Mouse (Mus musculus) thymus, adult 2 months (tissue): ENCODE data around the gene Atp13a3. TPM values are rescaled to one million over a fixed set of nuclear protein-coding genes. Genes with fewer than 3 reads are reported as not detected.

Experiments used
- DNase-seq: peaks from one replicate; pipeline ENCODE4 v3.0.0; 2021
- H3K27ac ChIP-seq: fragments of 200-500 bp; 2 replicates; pipeline ENCODE4 v1.5.1; 2012; ENCODE audit warnings: low read length, control low read depth; ENCODE audit not compliant: control insufficient read depth, insufficient read depth
- H3K27me3 ChIP-seq: fragments of 200-500 bp; 2 replicates; pipeline ENCODE4 v1.6.1; 2012; ENCODE audit warnings: mild to moderate bottlenecking, low read length, moderate library complexity, mixed read lengths; ENCODE audit not compliant: control insufficient read depth, insufficient read depth
- H3K36me3 ChIP-seq: fragments of 200-500 bp; 2 replicates; pipeline ENCODE4 v1.6.1; 2012; ENCODE audit warnings: mild to moderate bottlenecking, low read length, moderate library complexity; ENCODE audit not compliant: control insufficient read depth, insufficient read depth
- H3K4me1 ChIP-seq: fragments of 200-500 bp; replicated peaks from 2 replicates; pipeline ENCODE4 v1.6.1; 2012; ENCODE audit warnings: low read length; ENCODE audit not compliant: control insufficient read depth, insufficient read depth
- H3K4me3 ChIP-seq: fragments of 200-500 bp; 2 replicates; pipeline ENCODE4 v1.5.1; 2012; ENCODE audit warnings: mild to moderate bottlenecking, low read length, control low read depth, moderate library complexity; ENCODE audit not compliant: control insufficient read depth, insufficient read depth
- CTCF ChIP-seq: fragments of 200-500 bp; IDR thresholded peaks from 2 replicates; pipeline ENCODE4 v1.5.1; 2012; ENCODE audit warnings: mild to moderate bottlenecking, control low read depth, low read length, moderate library complexity, borderline replicate concordance; ENCODE audit not compliant: control insufficient read depth, poor library complexity, insufficient read depth; ENCODE audit errors: extremely low read depth
- POLR2A ChIP-seq: fragments of 200-500 bp; IDR thresholded peaks from 2 replicates; pipeline ENCODE4 v1.6.1; 2012; ENCODE audit warnings: mild to moderate bottlenecking, low read length, control low read depth, moderate library complexity; ENCODE audit not compliant: control insufficient read depth, poor library complexity, insufficient read depth; ENCODE audit errors: extremely low read depth
- WGBS: fragments of 180-500 bp; shearing (Covaris S2); methylation state at CpG from one replicate; pipeline ENCODE4 v1.1.7; 2018; 5-methylcytosine and 5-hydroxymethylcytosine counted together
- polyA plus RNA-seq: library from polyadenylated mRNA; depleted of rRNA; stranded (reverse); fragments of >200 nt; gene quantifications from 2 replicates; pipeline ENCODE4 v1.2.3, GENCODE M21; 2012

Atp13a3 gene
- polyA plus RNA-seq, 1 experiment, result 68.1 TPM

DNA sequence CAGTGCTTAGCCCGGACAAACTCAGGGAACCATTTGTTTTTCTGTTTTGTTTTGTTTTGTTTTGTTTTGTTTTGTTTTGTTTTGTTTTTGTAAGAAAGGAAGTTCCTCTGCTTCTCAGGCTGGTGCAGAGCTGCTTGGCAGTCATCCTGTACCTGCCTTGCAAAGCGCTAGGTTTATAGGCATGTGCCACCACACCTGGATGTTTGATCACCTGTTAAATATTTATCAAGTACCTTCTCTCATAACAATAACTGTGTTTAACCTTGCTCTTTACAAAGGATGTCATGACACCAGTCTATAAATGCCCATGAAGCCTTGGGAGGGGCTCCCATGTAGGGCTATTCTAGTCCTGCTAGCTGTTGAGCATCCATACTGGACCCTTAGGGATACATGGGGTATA lies 10.9 kb upstream of the Atp13a3 start:
- Histone ChIP-seq H3K4me3 (no peak overlapping the region), H3K27me3 (no peaks in the 10 kb centered on the region), H3K27ac (no peak overlapping the region), H3K36me3 (no peaks in the 10 kb centered on the region), H3K4me1 (peaks cover 5% of the 10 kb centered on the region)
- TF ChIP-seq POLR2A, result no peak
- no peak for TF ChIP-seq CTCF
- 63% methylated on average over 2 of the region's 2 CpGs for WGBS
- DNase-seq, result no peak

DNA sequence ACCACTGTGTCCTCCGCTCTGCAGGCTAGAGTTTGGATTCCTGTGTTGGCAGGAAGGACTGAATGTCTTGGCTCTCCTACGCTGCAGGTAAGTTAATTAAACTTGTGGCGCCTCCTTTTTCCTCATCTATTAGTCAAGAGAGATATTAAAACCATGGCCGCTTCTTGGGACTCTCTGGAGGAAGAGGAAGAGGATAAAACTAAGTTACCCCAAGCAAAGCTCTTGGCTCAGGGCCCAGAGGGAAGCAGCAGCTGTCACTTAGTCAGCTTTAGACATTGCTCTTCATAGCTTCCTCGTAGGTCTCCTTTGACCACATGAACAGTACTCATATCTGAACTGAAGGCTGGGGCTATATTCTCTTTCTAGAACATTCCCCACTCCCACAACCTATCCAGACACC lies 10.5 kb upstream of the Atp13a3 start:
- TF ChIP-seq POLR2A (no peak), CTCF (no peak)
- Histone ChIP-seq H3K27ac (no peak overlapping the region), H3K4me3 (no peak overlapping the region), H3K27me3 (no peaks in the 10 kb centered on the region), H3K4me1 (peaks cover 5% of the 10 kb centered on the region), H3K36me3 (no peaks in the 10 kb centered on the region)
- no peak for DNase-seq
- 51% methylated on average over 5 of the region's 5 CpGs for WGBS

DNA sequence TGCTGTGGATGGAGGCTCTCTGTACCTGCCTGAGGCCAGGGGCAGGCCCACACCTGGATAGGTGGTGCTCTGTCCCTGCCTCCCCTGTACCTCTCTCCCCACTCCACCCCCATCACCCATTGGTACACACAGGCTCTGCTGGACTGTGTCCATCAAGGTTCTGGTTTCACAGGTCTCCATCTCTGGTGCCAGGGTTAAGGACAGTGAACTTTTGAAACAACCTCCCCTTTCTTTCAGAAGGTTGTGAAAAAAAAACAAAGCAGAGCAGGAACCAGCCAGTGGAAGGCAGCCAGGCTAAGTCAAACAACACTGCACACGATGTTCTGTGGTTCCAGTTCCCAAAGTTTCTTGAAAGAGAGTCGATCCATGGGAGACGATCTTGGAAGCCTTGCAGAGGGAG lies 6.9 kb upstream of the Atp13a3 start:
- no peak overlapping the region for H3K4me3 ChIP-seq
- H3K36me3 ChIP-seq, result no peaks in the 10 kb centered on the region
- DNase-seq, result no peak
- 90% methylated on average over 3 of the region's 3 CpGs for WGBS
- H3K27me3 ChIP-seq, result no peaks in the 10 kb centered on the region
- TF ChIP-seq CTCF, result no peak
- no peak for TF ChIP-seq POLR2A
- peaks cover 2% of the 10 kb centered on the region; the same call in 1 of the 2 replicates for H3K4me1 ChIP-seq
- H3K27ac ChIP-seq, result no peak overlapping the region

DNA sequence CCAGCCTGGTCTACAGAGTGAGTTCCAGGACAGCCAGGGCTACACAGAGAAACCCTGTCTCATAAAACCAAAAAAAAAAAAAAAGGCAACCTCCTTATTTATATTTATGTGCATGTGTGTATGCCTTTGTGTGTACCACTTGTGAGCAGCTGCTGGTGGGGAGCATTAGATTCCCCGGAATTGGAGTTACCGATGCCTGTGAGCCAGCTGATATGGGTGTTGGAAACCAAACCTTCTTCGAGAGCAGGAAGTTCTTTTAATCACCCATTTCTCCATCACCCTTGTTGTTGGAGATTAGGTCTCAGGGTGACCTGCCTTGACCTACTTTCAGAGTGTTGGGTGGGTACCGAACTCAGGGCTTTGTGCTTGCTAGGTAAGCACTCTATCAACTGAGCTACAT lies 5.1 kb upstream of the Atp13a3 start:
- no peaks in the 10 kb centered on the region for H3K36me3 ChIP-seq
- no peaks in the 10 kb centered on the region for H3K27me3 ChIP-seq
- no peak overlapping the region for H3K4me3 ChIP-seq
- 94% methylated on average over 4 of the region's 4 CpGs for WGBS
- no peak for TF ChIP-seq POLR2A
- no peak for TF ChIP-seq CTCF
- no peak for DNase-seq
- H3K27ac ChIP-seq, result no peak overlapping the region
- H3K4me1 ChIP-seq, result no peaks in the 10 kb centered on the region; the same call in 1 of the 2 replicates

- Histone ChIP-seq H3K27ac (no peak overlapping the region), H3K36me3 (no peaks in the 10 kb centered on the region), H3K4me1 (no peaks in the 10 kb centered on the region), H3K4me3 (no peak overlapping the region), H3K27me3 (no peaks in the 10 kb centered on the region)
- 81% methylated on average over 2 of the region's 2 CpGs for WGBS
- DNase-seq, result no peak
- no peak for TF ChIP-seq POLR2A
- no peak for TF ChIP-seq CTCF
Observed at GRCm38 (mm10) chr16:30407513-30407912, 1.7 kb upstream of the Atp13a3 start.

DNA sequence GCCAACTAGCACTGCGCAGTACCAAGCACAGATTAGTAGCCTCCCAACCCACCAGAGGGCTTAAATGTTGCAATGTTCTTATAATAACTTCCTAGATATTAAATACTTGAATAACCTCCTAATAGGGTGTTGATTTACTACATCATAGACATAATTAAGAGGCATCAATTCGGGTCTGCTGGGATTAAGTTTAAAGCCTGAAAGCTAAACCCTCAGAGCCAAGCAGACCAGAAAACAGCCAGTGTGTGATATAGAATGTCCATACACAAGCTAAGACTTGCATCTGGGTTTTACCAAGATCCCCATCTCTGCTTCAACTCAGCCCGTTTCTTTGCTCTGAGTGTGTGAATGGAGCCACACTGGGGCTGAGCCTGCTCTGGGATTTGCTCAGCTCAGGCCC lies 2.2 kb downstream of the Atp13a3 start:
- Histone ChIP-seq H3K27me3 (no peaks in the 10 kb centered on the region), H3K4me1 (peaks cover 10% of the 10 kb centered on the region), H3K4me3 (no peak overlapping the region), H3K36me3 (no peaks in the 10 kb centered on the region), H3K27ac (no peak overlapping the region)
- no peak for TF ChIP-seq CTCF
- no peak for TF ChIP-seq POLR2A
- WGBS, result 93% methylated on average over 3 of the region's 3 CpGs
- no peak for DNase-seq

DNA sequence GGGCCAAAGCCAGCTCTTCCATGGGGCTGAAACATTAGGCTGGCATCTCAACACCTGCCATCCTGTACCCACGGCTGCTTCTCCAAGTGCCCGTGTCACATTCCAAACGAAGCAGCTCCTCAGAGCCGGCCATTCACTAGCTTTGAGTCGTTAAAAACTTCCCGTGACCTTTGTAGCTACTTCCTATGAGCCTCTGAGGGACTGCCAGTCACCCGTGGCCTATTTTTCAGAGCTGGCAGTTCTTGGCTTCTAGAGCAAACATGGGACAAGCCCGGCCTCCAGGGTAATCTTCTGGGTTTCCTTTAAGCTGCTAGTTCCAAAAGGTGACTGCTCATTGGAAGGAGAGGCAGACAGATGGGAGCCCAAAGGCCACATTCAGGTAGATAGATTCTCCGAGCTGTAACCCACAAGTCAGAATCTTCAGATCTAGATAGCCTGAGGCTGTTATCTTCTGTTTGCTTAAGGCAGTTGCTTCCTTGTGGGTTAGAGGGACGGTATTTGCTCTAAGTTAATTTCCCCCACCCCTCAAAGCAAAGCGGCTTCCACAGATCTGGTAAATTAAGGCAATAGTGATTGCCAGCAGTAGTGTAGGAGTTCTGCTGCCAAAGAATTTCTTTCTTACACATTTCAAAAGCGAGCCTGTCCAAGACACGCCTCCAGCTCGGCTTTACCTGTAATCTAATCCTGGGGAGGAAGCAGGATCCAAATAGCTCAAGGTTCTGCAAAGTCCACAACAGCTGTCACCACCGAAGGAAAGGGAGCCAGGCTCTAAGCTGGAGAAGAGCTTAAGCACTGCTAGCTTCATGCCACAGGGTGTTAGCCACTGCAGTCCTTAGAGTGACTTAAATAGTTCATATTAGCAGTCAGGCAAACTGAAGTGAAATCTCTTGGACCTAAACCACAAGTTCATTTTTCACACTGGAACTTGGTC lies 8.4 kb downstream of the Atp13a3 start:
- H3K4me1 ChIP-seq, result peaks cover 23% of the 10 kb centered on the region
- TF ChIP-seq POLR2A (no peak), CTCF (no peak)
- WGBS, result 40% methylated on average over 15 of the region's 15 CpGs
- no peaks in the 10 kb centered on the region for H3K27me3 ChIP-seq
- no peak overlapping the region for H3K4me3 ChIP-seq
- H3K36me3 ChIP-seq, result no peaks in the 10 kb centered on the region
- DNase-seq, result no peak
- H3K27ac ChIP-seq, result peak overlapping the region; percentile 25; the same call in 1 of the 2 replicates
